Mouse (Mus musculus) heart, postnatal 4 days (tissue): ENCODE data around the gene Gsdme. TPM values are rescaled to one million over a fixed set of nuclear protein-coding genes. Genes with fewer than 3 reads are reported as not detected.

Experiments
- DNase-seq: peaks from one replicate; pipeline ENCODE4 v3.0.0; 2021
- total RNA-seq, 2 experiments: library from RNA; stranded (reverse); gene quantifications; 2 replicates each; pipeline ENCODE4 v1.2.3; 2021

Gsdme gene
- total RNA-seq: under 1 TPM; 0.57 to 0.61 TPM

- DNase-seq: no peak
Measured at GRCm38 (mm10) chr6:50263670-50264069, at the start of gene Gsdme. Gene Gsdme (minus strand): TSS chr6:50263862.

- DNase-seq: peak; percentile 89
Measured at GRCm38 (mm10) chr6:50312647-50313046, 49.0 kb upstream of the Gsdme start.

GRCm38 (mm10) chr6:50309019-50309418, 45.4 kb upstream of the Gsdme start:
- peak; percentile 70 for DNase-seq

GRCm38 (mm10) chr6:50306625-50307024, 43.0 kb upstream of the Gsdme start:
- DNase-seq: no peak

- peak; percentile 86 for DNase-seq
Measured at GRCm38 (mm10) chr6:50304949-50305491, 41.4 kb upstream of the Gsdme start.

GRCm38 (mm10) chr6:50301121-50301520, 37.5 kb upstream of the Gsdme start:
- no peak for DNase-seq

- no peak for DNase-seq
Measured at GRCm38 (mm10) chr6:50300622-50301021, 37.0 kb upstream of the Gsdme start.

- no peak for DNase-seq
Measured at GRCm38 (mm10) chr6:50299071-50299470, 35.4 kb upstream of the Gsdme start.

- no peak for DNase-seq
Measured at GRCm38 (mm10) chr6:50297671-50298070, 34.0 kb upstream of the Gsdme start.

GRCm38 (mm10) chr6:50295136-50295535, 31.5 kb upstream of the Gsdme start:
- no peak for DNase-seq

- peak; percentile 82 for DNase-seq
Measured at GRCm38 (mm10) chr6:50294128-50294527, 30.5 kb upstream of the Gsdme start.

GRCm38 (mm10) chr6:50291650-50292049, 28.0 kb upstream of the Gsdme start:
- DNase-seq: no peak

- DNase-seq: no peak
Measured at GRCm38 (mm10) chr6:50286881-50287280, 23.2 kb upstream of the Gsdme start.

GRCm38 (mm10) chr6:50279642-50280041, 16.0 kb upstream of the Gsdme start:
- DNase-seq: no peak

- no peak for DNase-seq
Measured at GRCm38 (mm10) chr6:50273947-50274346, 10.3 kb upstream of the Gsdme start.

GRCm38 (mm10) chr6:50273416-50273815, 9.8 kb upstream of the Gsdme start:
- DNase-seq: no peak

- no peak for DNase-seq
Measured at GRCm38 (mm10) chr6:50262310-50262709, 1.4 kb downstream of the Gsdme start.

GRCm38 (mm10) chr6:50261922-50262261, 1.8 kb downstream of the Gsdme start:
- DNase-seq: no peak

- peak; percentile 83 for DNase-seq
Measured at GRCm38 (mm10) chr6:50261201-50261921, 2.3 kb downstream of the Gsdme start.

- DNase-seq: no peak
Measured at GRCm38 (mm10) chr6:50255356-50255755, 8.3 kb downstream of the Gsdme start.

GRCm38 (mm10) chr6:50254723-50255184, 8.9 kb downstream of the Gsdme start:
- peak; percentile 76 for DNase-seq

- peak; percentile 4 for DNase-seq
Measured at GRCm38 (mm10) chr6:50252690-50253089, 11.0 kb downstream of the Gsdme start.

- DNase-seq: peak; percentile 1
Measured at GRCm38 (mm10) chr6:50247791-50248190, 15.9 kb downstream of the Gsdme start.

- peak; percentile 1 for DNase-seq
Measured at GRCm38 (mm10) chr6:50247356-50247755, 16.3 kb downstream of the Gsdme start.
